In genomic region chr13:3725803-3726202, GRCm38 (mm10) we compare ENCODE assay signal across 18 mouse cellular contexts.
DNase-seq lines count a peak whose midpoint lies in the region; ATAC-seq and TF ChIP-seq lines count a peak whose summit lies in the region.
"Had no signal": no experiment of that assay in that cellular context is flagged by ENCODE, and none has a peak within 500 bp of the region (broad histone marks: within the 10 kb centered on the region; RNA-seq: fewer than 3 reads in every experiment).

No protein-coding gene starts in this region.

- TF ChIP-seq CTCF in layer of hippocampus, adult 2 months (conservative IDR thresholded peaks at IDR 0.05) = no peak
- TF ChIP-seq CTCF in cerebellum, adult 2 months (IDR thresholded peaks at IDR 0.05; ENCODE audit: borderline replicate concordance, insufficient read depth, low read depth, low read length) = no peak

- H3K4me2 ChIP-seq in embryonic facial prominence, embryonic 14.5 days (ENCODE audit: low read depth, low read length) = no peak overlapping the region
- H3K4me2 ChIP-seq: forebrain, embryonic 12.5 days; neural tube, embryonic 15.5 days had no signal

- H3K36me3 ChIP-seq in embryonic facial prominence, embryonic 14.5 days (ENCODE audit: control insufficient read depth, insufficient read depth, low read length) = no peaks in the 10 kb centered on the region
- H3K36me3 ChIP-seq: forebrain, embryonic 12.5 days; neural tube, embryonic 15.5 days had no signal

- H3K4me3 ChIP-seq in layer of hippocampus, adult 2 months = no peak overlapping the region
- no peak overlapping the region for H3K4me3 ChIP-seq in embryonic facial prominence, embryonic 14.5 days (ENCODE audit: low read depth, low read length)
- no peak overlapping the region for H3K4me3 ChIP-seq in cerebellum, adult 2 months (replicated peaks; ENCODE audit: insufficient read depth, low read depth, low read length)
- H3K4me3 ChIP-seq: forebrain, embryonic 12.5 days; neural tube, embryonic 15.5 days had no signal

- peak overlapping the region; percentile 43; the same call in 1 of the 2 replicates for H3K27ac ChIP-seq in layer of hippocampus, adult 2 months
- peak overlapping the region; percentile 60 for H3K27ac ChIP-seq in embryonic facial prominence, embryonic 14.5 days (replicated peaks; ENCODE audit: low read depth, low read length)
- H3K27ac ChIP-seq in cerebellum, adult 2 months (ENCODE audit: insufficient read depth, low read length) = no peak overlapping the region
- H3K27ac ChIP-seq: forebrain, embryonic 12.5 days; hindbrain, postnatal 0 days; liver, embryonic 14.5 days; neural tube, embryonic 15.5 days had no signal

- no peaks in the 10 kb centered on the region for H3K9me3 ChIP-seq in embryonic facial prominence, embryonic 14.5 days (ENCODE audit: control insufficient read depth, low read length)
- H3K9me3 ChIP-seq: forebrain, embryonic 12.5 days; neural tube, embryonic 15.5 days had no signal

- no peak overlapping the region for H3K9ac ChIP-seq in embryonic facial prominence, embryonic 14.5 days (ENCODE audit: low read depth, low read length)
- H3K9ac ChIP-seq: forebrain, embryonic 12.5 days; liver, embryonic 14.5 days; neural tube, embryonic 15.5 days had no signal

- H3K27me3 ChIP-seq in embryonic facial prominence, embryonic 14.5 days (replicated peaks; ENCODE audit: control insufficient read depth, insufficient read depth, low read length) = no peaks in the 10 kb centered on the region
- no peaks in the 10 kb centered on the region for H3K27me3 ChIP-seq in cerebellum, adult 2 months (ENCODE audit: control insufficient read depth, insufficient read depth, low read length)
- H3K27me3 ChIP-seq: forebrain, embryonic 12.5 days; neural tube, embryonic 15.5 days had no signal

- TF ChIP-seq POLR2A in cerebellum, adult 2 months (IDR thresholded peaks at IDR 0.05; ENCODE audit: borderline replicate concordance, insufficient read depth, low read length) = no peak

- WGBS in embryonic facial prominence, embryonic 14.5 days = 85% methylated on average over 3 of the region's 3 CpGs
- WGBS in cerebellum, adult 2 months = 69% methylated on average over 3 of the region's 3 CpGs

- no peak for ATAC-seq in embryonic facial prominence, embryonic 14.5 days (ENCODE audit: low read depth)
- peak; percentile 57; the same call in 1 of the 2 replicates for ATAC-seq in neutrophil, adult 5-6 weeks (ENCODE audit: extremely low read depth, insufficient number of reproducible peaks, low FRiP score, poor library complexity, severe bottlenecking)
- ATAC-seq: hindbrain, postnatal 0 days had no signal

- peak; percentile 85 for DNase-seq in heart, adult 11 months
- no peak for DNase-seq in heart, adult 8-10 months (ENCODE audit: low spot score)
- no peak for DNase-seq in layer of hippocampus, adult 2 months (ENCODE audit: low spot score in 2 of 2)
- DNase-seq in layer of hippocampus, adult 18-20 months (ENCODE audit: low spot score in 2 of 2) = no peak
- no peak for DNase-seq in embryonic facial prominence, embryonic 14.5 days (ENCODE audit: low spot score)
- no peak for DNase-seq in ovary, adult 18-20 months (ENCODE audit: low spot score)
- no peak for DNase-seq in cerebellum, adult 2 months
- DNase-seq: adrenal gland, postnatal 14 days; cerebellum, postnatal 10 days; gastrocnemius, postnatal 14 days; kidney, adult 8-10 months; right cerebral cortex, adult 18-20 months; thymus, adult 18-20 months had no signal

- peaks cover 8% of the 10 kb centered on the region; the same call in 1 of the 2 replicates for H3K4me1 ChIP-seq in embryonic facial prominence, embryonic 14.5 days (ENCODE audit: control insufficient read depth, insufficient read depth, low read length)
- H3K4me1 ChIP-seq in cerebellum, adult 2 months (ENCODE audit: control insufficient read depth, insufficient read depth, low read length) = no peaks in the 10 kb centered on the region
